Mouse (Mus musculus) natural killer cell, adult 2 months (primary cell): ENCODE data around the gene Naip2.

Experiments used
- DNase-seq, 2 experiments: peaks; one replicate each; pipeline ENCODE4 v3.0.0; 2022; ENCODE audit warnings: low spot score in 2 of 2

Naip2 gene

DNA sequence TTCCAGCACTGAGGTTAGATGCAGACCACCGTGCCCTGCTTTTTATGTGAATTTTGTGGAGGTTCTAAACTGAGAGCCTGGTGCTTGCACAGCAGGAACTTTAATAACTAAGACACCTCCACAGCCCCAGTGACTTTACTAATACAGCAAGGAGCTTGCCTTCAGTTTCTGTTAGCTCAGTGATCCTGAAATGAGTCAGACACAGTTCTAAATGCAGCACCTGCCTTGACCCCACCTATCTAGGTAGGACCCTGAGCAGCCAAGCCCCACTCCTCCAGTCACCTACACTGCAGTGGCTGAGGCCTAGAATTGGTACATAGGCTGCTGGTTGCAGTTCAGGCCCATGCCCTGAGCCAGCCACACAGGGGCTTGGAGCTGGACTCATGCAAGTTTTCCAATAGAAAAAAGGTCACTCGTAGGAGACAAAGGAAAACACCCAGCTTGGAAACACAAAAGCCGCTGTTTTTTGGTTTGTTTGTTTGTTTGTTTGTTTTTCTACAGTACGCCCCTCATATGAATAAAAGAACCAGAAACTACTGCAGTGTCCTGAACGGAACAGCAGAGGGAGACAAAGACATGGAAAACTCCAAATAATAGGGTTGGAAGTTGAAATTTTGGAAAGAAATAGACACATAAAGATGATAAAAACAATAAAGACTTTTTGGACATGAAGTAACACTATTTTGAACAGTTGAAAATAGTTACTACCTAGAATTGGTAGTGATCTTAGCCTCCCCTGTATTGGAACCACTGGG lies 89.5 kb downstream of the Naip2 start:
- DNase-seq = no peak

- DNase-seq = peak; percentile 60 to 72
Observed at GRCm38 (mm10) chr13:100107652-100108472, 94.0 kb downstream of the Naip2 start, which contains the start of gene Serf1. Serf1 (plus strand) TSS chr13:100108012.

- peak; percentile 91 to 93 for DNase-seq
Observed at GRCm38 (mm10) chr13:100103748-100104254, 98.1 kb downstream of the Naip2 start, which contains the start of gene Bdp1. Bdp1 (minus strand) TSS chr13:100104070.

GRCm38 (mm10) chr13:100103052-100103658 lies 98.7 kb downstream of the Naip2 start:
- no peak for DNase-seq

GRCm38 (mm10) chr13:100098808-100099207 lies 103.1 kb downstream of the Naip2 start:
- DNase-seq = no peak
